8 mouse cellular contexts compared by ENCODE assay signal in the genomic region with DNA sequence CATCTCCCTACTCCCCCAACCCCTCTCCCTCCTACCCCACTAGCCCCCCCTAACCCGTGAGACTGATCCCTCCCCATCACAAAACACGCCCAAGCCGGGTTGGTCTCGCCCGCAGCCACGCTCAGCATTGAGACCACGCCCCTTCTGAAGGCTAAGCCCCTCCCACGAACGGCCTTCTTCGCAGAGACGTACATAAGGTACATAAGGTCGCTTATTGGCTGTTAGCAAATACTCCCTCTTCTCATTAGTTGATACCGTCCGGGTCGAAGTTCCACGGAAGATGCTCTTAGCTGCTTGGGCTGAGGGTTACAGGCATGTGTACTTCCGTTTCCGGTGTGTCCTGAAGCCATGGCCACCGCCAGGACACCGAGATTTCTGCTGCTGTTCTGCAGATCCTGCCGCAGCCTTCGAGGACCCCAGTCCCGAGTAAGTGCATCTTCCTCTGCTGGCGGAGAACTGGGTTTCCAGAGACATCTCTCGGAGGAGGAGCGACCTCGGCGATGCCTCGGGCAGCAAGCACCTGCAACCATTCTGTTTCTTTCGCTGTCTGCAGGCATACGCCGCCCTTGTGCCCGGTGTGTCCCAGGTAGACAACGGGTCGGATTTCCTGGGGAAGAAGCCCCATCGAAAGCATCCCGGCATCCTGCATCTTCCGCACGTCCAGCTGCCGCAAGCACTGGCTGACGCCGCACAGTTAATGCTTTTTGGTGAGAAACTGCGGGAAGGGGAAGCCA. TPM values are rescaled to one million over a fixed set of nuclear protein-coding genes. Genes with fewer than 3 reads are reported as not detected.
A peak's percentile ranks its signal among the peaks of the same experiment; 100 is the strongest.
DNase-seq lines count a peak whose midpoint lies in the region; ATAC-seq and TF ChIP-seq lines count a peak whose summit lies in the region.

A gene (plus strand): TSS at position 245 of the 734 bp plus-strand sequence.

- WGBS in bone marrow, adult 2 months = under 1% methylated on average over 43 of the region's 43 CpGs
- under 1% methylated on average over 43 of the region's 43 CpGs for WGBS in embryonic facial prominence, embryonic 15.5 days
- 0% methylated on average over 43 of the region's 43 CpGs for WGBS in limb, embryonic 14.5 days
- under 1% methylated on average over 41 of the region's 43 CpGs for WGBS in midbrain, postnatal 0 days

- no peaks in the 10 kb centered on the region for H3K27me3 ChIP-seq in embryonic facial prominence, embryonic 15.5 days
- no peaks in the 10 kb centered on the region for H3K27me3 ChIP-seq in limb, embryonic 14.5 days (ENCODE audit: control insufficient read depth, insufficient read depth, low read length)
- no peaks in the 10 kb centered on the region for H3K27me3 ChIP-seq in midbrain, postnatal 0 days (ENCODE audit: insufficient read depth, low read length)

- H3K4me2 ChIP-seq in embryonic facial prominence, embryonic 15.5 days (replicated peaks) = peak within 1 kb of the TSS; percentile 85
- peak within 1 kb of the TSS; percentile 59 for H3K4me2 ChIP-seq in limb, embryonic 14.5 days (replicated peaks; ENCODE audit: low read depth, low read length, severe bottlenecking)
- H3K4me2 ChIP-seq in midbrain, postnatal 0 days (ENCODE audit: low read depth, low read length, poor library complexity, severe bottlenecking) = peak within 1 kb of the TSS; percentile 78

- H3K4me3 ChIP-seq in bone marrow, adult 2 months (replicated peaks; ENCODE audit: control insufficient read depth, low read depth, low read length) = peak within 1 kb of the TSS; percentile 78
- H3K4me3 ChIP-seq in embryonic facial prominence, embryonic 15.5 days (replicated peaks) = peak within 1 kb of the TSS; percentile 79
- H3K4me3 ChIP-seq in limb, embryonic 14.5 days (replicated peaks; ENCODE audit: low read length) = peak within 1 kb of the TSS; percentile 73
- peak within 1 kb of the TSS; percentile 65 for H3K4me3 ChIP-seq in midbrain, postnatal 0 days (ENCODE audit: low read depth, low read length)

- H3K27ac ChIP-seq in bone marrow, adult 2 months (ENCODE audit: control insufficient read depth, insufficient read depth, low read depth, low read length, poor library complexity) = no peak within 1 kb of the TSS
- peak within 1 kb of the TSS; percentile 84 for H3K27ac ChIP-seq in embryonic facial prominence, embryonic 15.5 days (replicated peaks)
- peak within 1 kb of the TSS; percentile 81 for H3K27ac ChIP-seq in limb, embryonic 14.5 days (replicated peaks; ENCODE audit: low read depth, low read length)
- H3K27ac ChIP-seq in midbrain, postnatal 0 days (ENCODE audit: low read depth, low read length) = peak within 1 kb of the TSS; percentile 73

- TF ChIP-seq POLR2A in bone marrow, adult 2 months (IDR thresholded peaks at IDR 0.05; ENCODE audit: borderline replicate concordance, control insufficient read depth, low read depth, low read length) = no peak
- peak; percentile 60; the same call in 1 of the 2 replicates for TF ChIP-seq POLR2A in limb, embryonic 14.5 days (IDR thresholded peaks at IDR 0.05; ENCODE audit: borderline replicate concordance, extremely low read depth, insufficient read depth, insufficient read length)

- H3K9me3 ChIP-seq in embryonic facial prominence, embryonic 15.5 days (replicated peaks) = no peaks in the 10 kb centered on the region
- no peaks in the 10 kb centered on the region for H3K9me3 ChIP-seq in limb, embryonic 14.5 days (ENCODE audit: control insufficient read depth, low read length)
- no peaks in the 10 kb centered on the region for H3K9me3 ChIP-seq in midbrain, postnatal 0 days (ENCODE audit: low read length)

- DNase-seq in 416B (ENCODE audit: low read depth) = peak; percentile 99
- DNase-seq in heart, adult 8-10 months (ENCODE audit: low spot score) = peak; percentile 92
- DNase-seq in kidney, adult 9 months = peak; percentile 98
- peak; percentile 98 for DNase-seq in limb, embryonic 14.5 days (ENCODE audit: low spot score)
- peak; percentile 98 for DNase-seq in midbrain, postnatal 0 days (ENCODE audit: low spot score)
- peak; percentile 86 to 90 for DNase-seq in spleen, postnatal 14 days (ENCODE audit: low spot score in 2 of 2)

- no peak for TF ChIP-seq CTCF in bone marrow, adult 2 months (IDR thresholded peaks at IDR 0.05; ENCODE audit: control insufficient read depth, insufficient read depth, low read length)
- peak; percentile 44 for TF ChIP-seq CTCF in midbrain, postnatal 0 days (IDR thresholded peaks at IDR 0.05)

- H3K9ac ChIP-seq in embryonic facial prominence, embryonic 15.5 days = peak within 1 kb of the TSS; percentile 59
- peak within 1 kb of the TSS; percentile 66 for H3K9ac ChIP-seq in limb, embryonic 14.5 days (ENCODE audit: low read depth, low read length, severe bottlenecking)
- H3K9ac ChIP-seq in midbrain, postnatal 0 days (replicated peaks; ENCODE audit: low read length, poor library complexity, severe bottlenecking) = peak within 1 kb of the TSS; percentile 75

- no peaks in the 10 kb centered on the region; the same call in 1 of the 2 replicates for H3K4me1 ChIP-seq in bone marrow, adult 2 months (ENCODE audit: control insufficient read depth, insufficient read depth, low read length)
- peaks cover 13% of the 10 kb centered on the region for H3K4me1 ChIP-seq in embryonic facial prominence, embryonic 15.5 days
- H3K4me1 ChIP-seq in limb, embryonic 14.5 days (ENCODE audit: control insufficient read depth, insufficient read depth, low read length) = peaks cover 6% of the 10 kb centered on the region
- H3K4me1 ChIP-seq in midbrain, postnatal 0 days (ENCODE audit: insufficient read depth, low read length) = peaks cover 9% of the 10 kb centered on the region; the same call in 1 of the 2 replicates

- peak; percentile 96 for ATAC-seq in embryonic facial prominence, embryonic 15.5 days (ENCODE audit: insufficient number of reproducible peaks, low FRiP score, low TSS enrichment, low read depth)
- peak; percentile 94 for ATAC-seq in limb, embryonic 14.5 days (ENCODE audit: low FRiP score, low read depth)
- ATAC-seq in midbrain, postnatal 0 days (ENCODE audit: low FRiP score) = peak; percentile 98

- H3K36me3 ChIP-seq in embryonic facial prominence, embryonic 15.5 days = peaks cover 31% of the 10 kb centered on the region
- peaks cover 32% of the 10 kb centered on the region for H3K36me3 ChIP-seq in limb, embryonic 14.5 days (ENCODE audit: control insufficient read depth, insufficient read depth, low read length)
- H3K36me3 ChIP-seq in midbrain, postnatal 0 days (ENCODE audit: insufficient read depth, low read length) = peaks cover 20% of the 10 kb centered on the region

RNA-seq across cellular contexts. Expression of the gene that starts here (rescaled TPM):
- polyA plus RNA-seq in bone marrow, adult 2 months (2011; ENCODE audit: insufficient read depth, insufficient read length, low replicate concordance, missing spikeins) = 20.8 and 25.1 TPM in 2 replicates
- 44.1 and 50.7 TPM in 2 replicates for polyA plus RNA-seq in embryonic facial prominence, embryonic 15.5 days (2015; fragmentation: Nextera tagmentation; extraction: Ambion mirVana)
- 10 to 100 TPM; 17.9 to 26.4 (median 22.7) TPM for total RNA-seq in heart, adult 8-10 months (2022)
- polyA plus RNA-seq in limb, embryonic 14.5 days (2012; rRNA removed) = 45.9 and 47.9 TPM in 2 replicates
- 42.7 and 46.5 TPM in 2 replicates for polyA plus RNA-seq in limb, embryonic 14.5 days (2014; fragmentation: Nextera tagmentation; extraction: Ambion mirVana)
- total RNA-seq in midbrain, postnatal 0 days (2014; rRNA removed) = 68.2 and 71.6 TPM in 2 replicates
- polyA plus RNA-seq in midbrain, postnatal 0 days (2015; fragmentation: Nextera tagmentation; extraction: Ambion mirVana) = 70.3 and 91.4 TPM in 2 replicates
